Mouse (Mus musculus) right cerebral cortex, postnatal 25 days (tissue): ENCODE data around the gene Plekha3.

Experiments
- DNase-seq: peaks from one replicate; pipeline ENCODE4 v3.0.0; 2022

Plekha3 gene

DNA sequence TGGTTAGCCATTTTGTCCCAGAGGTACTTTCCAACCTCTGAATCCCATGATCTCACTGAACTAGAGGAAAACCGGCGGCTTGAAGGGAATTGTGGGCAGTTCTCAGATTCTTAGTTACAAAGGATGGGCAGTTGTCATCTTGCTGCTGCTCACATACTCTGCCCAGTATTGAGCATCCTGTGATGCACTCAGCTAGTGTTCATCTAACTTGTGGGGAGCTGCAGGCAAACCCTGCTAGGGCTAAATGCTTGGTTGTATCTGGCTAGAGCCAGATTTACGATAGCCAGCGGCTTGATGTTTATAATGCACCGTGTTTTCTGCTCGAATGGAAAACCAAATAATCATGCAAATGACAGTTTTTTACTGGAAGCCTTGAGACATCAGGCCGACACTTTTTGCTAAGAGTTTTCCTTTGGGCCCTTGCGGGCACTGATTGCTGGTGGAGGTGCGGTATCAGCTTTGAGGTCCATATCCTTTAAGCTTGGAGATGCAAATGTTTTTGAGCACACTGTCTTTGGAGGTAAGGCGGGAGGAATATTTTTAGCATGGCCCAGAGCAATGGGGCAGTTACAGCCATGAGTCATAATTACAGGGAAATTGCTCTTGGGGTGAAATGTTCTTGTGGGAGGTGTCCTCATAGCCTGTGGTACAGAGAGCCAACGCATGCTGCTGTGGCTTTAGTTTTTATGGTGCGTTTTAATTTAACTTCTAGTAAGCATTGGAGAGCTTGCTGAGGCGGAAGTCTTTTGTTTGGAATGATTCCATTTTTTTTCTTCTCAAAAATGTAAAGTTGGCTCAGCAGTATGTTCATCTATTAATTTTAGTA lies 1.5 kb downstream of the Plekha3 start:
- DNase-seq = no peak

DNA sequence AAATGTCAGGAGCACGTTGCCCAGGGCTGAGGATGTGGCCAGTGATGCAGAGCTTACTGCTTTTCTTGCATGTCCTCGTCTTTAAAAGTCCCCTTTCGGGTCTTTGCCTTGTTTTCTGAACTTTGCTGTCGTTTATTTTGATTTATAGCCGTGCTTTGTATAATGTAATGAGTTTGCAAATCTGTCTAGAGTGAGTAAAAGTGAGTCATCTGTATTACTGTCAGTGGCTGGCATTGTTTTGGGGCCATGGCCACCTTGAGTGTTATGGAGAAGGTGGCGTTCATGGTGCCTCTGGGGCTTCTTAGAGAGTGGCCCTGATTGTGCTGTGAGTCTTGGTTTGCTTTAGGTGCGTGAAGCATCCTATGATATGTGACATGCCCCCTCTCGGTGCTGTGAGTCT lies 7.2 kb downstream of the Plekha3 start:
- no peak for DNase-seq

GRCm38 (mm10) chr2:76686986-76687385 lies 11.9 kb downstream of the Plekha3 start:
- DNase-seq = no peak

GRCm38 (mm10) chr2:76687608-76688007 lies 12.5 kb downstream of the Plekha3 start:
- DNase-seq = no peak

DNA sequence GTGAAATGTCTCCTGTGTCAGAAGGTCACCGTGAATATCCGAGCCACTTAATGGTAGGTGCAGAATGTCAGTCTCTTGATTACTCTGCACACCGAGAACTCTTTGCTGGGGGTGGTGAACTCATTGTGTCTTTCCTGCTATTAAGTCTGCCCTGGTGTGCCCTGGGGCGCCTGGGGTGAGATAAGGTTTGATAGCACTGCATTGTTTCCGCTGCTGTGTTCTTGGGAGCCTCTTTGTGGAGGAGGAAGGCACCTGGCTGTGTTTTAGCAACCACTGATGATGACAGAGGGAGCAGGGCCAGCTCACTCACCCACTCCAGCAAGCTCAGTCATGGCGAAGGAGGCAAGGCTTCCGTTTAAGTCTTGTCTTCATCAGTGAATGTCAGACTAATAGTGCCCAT lies 13.1 kb downstream of the Plekha3 start:
- DNase-seq = no peak

- DNase-seq = no peak
Measured at GRCm38 (mm10) chr2:76690436-76691204, 15.5 kb downstream of the Plekha3 start.

DNA sequence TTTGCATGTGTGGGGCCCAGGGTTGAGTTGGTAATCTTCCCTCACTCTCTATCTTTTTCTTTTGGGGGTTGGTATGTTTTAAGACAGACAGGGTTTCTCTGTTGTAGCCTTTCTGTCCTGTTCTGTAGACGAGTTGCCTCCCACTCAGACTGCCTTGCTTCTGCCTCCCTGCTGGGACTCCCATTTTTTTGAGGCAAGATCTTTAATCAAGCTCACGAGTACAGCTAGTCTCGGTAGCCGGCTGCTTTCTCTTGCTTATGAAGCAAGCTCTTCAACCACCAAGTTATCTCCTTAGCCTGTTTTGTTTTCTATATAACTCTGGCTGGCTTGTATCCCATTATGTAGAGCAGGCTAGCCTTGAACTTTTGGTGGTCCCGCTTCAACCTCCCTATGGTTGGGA lies 18.7 kb downstream of the Plekha3 start:
- DNase-seq = no peak

DNA sequence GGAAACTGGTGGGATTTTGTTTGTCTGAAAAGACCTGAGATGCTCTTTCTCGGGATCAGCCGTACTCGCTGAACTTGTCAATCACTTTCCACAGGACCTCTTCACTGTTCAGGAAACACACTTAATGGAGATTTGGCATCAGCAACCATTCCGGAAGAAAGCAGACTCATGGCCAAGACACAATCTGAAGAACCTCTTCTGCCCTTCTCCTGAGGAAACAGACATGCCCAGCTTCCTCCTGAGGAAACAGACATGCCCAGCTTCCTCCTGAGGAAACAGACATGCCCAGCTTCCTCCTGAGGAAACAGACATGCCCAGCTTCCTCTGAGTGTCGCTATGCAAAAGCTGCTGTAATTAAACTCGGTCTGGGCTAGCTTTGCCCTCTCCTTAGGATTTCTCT lies 20.2 kb downstream of the Plekha3 start:
- DNase-seq = no peak

DNA sequence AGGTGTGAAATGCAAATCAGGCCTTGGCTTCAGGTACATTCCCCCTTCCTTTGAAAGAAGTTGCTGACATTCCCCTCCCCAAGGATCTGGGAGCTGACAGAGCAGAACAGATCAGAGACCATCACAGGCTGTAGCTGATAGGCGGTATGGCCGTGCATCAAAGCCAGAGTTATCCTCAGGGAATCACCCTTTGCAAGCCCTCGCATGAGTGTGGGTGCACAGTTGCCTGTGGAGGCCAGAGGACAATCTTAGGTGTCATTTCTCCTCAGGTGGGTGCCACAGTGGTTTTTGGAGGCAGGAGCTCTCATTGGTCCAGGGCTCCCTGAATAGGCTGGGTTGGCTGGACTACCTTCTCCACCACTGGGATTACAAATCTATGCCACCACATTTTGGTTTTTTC lies 27.1 kb downstream of the Plekha3 start:
- DNase-seq = no peak

DNA sequence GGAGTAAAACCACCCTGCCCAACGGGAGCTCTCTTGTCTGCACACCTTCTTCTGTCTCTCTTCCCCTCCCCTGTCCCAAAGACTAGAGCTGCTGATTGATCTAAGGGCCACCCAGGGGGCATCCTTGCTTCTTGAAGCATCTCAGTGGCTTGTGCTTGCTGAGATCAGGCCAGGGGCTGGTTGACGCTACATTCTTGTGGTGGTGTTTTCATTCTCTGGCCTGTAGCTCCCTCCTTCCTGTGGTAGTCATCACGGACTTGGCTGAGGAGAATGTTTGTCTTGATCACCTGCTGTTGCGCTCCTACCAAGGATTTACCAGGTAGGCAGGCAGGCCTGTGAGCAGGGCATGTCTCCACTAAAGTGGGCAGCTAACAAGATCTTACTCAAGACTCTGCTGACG lies 27.7 kb downstream of the Plekha3 start:
- DNase-seq = no peak

DNA sequence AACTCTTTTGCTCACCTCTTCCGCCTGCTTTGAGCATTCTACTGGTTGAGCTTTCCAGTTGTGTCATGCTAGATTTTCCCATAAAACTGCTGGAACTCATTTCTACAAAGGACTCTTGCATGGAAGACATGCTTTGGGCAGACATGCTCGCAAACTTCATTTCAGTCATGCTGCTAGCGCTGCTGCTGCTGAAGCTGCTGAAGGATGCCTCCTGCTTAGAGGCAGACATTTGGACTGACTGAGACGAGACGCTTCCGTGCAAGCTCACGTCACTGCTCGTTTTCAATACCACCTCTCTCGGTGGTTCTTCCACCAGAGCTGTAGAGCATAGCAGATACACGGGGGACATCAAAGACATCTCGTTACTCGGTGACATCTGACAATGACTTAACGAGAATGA lies 30.6 kb downstream of the Plekha3 start:
- no peak for DNase-seq

DNA sequence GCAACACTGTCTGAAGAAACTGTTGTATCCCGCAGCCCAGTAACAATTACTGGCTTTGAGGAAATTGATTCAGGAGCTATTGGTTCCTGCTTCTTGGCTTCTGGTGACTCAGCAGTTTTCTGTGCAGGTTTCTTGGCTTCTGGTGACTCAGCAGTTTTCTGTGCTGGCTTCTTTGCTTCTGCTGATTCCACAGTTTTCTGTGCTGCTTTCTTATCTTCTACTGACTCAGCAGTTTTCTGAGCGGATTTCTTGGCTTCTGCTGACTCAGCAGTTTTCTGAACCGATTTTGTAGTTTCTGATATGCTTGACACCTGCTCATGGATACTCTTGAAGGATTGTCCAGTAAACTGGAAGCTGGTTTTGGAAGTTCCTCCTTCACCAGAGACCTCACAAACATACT lies 33.4 kb downstream of the Plekha3 start:
- no peak for DNase-seq

DNA sequence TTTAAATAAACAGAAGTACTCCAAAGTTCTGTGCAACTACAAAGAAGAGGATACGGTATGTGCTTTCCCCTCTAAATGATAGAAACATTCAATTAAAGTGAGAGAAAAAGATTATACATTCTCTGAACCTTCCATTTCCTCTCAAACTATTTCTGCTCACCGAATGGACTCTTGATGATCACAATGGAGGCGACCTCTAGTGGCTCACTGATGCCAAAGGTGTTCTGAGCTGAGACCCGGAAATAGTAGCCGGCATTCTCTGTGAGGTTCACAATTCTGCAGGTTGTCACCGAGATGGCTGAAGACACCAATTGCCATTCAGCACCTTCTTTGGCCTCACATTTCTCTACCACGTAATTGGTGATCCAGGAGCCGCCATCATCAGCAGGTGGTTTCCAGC lies 39.9 kb downstream of the Plekha3 start:
- DNase-seq = no peak

DNA sequence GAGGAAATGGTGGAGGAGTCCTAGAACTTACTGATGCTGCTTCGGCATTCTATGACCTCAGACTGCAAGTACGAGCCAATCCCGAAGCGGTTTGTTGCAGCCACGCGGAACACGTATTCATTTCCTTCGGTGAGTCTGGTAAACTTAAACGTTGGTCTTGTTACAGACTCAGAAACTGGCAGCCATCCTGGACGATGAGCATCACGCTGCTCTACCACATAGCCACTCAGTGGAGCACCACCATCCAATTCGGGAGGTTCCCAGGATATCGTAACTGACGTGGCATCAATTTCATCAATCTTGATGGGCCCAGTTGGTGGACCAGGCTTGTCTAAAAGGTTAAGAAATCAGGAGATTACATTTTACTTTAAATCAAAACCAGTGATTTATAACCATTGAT lies 44.6 kb downstream of the Plekha3 start:
- no peak for DNase-seq
